Mouse (Mus musculus) midbrain, embryonic 11.5 days (tissue): ENCODE data around the gene Tbc1d7. TPM values are rescaled to one million over a fixed set of nuclear protein-coding genes. Genes with fewer than 3 reads are reported as not detected.

Experiments used
- ATAC-seq: fragments of 200-750 bp; cut with Nextera tagmentation; 2 replicates; pipeline ENCODE4 v1.8.0; 2017; ENCODE audit warnings: moderate TSS enrichment, moderate library complexity; ENCODE audit not compliant: low FRiP score
- DNase-seq: peaks from one replicate; pipeline ENCODE4 v3.0.0; 2015; ENCODE audit warnings: low spot score; ENCODE audit errors: missing footprints
- H3K27ac ChIP-seq: fragments of 300-500 bp; sonication (generic); 2 replicates; pipeline ENCODE4 v1.5.1; 2014; ENCODE audit warnings: low read depth, low read length
- H3K27me3 ChIP-seq: fragments of 300-500 bp; sonication (generic); 2 replicates; pipeline ENCODE4 v1.6.1; 2014; ENCODE audit warnings: mild to moderate bottlenecking, low read length, moderate library complexity, mixed read lengths; ENCODE audit not compliant: control insufficient read depth, insufficient read depth
- H3K36me3 ChIP-seq: fragments of 300-500 bp; sonication (generic); 2 replicates; pipeline ENCODE4 v1.6.1; 2014; ENCODE audit warnings: mild to moderate bottlenecking, low read length, moderate library complexity, mixed read lengths; ENCODE audit not compliant: control insufficient read depth, insufficient read depth
- H3K4me1 ChIP-seq: fragments of 300-500 bp; sonication (generic); 2 replicates; pipeline ENCODE4 v1.6.1; 2014; ENCODE audit warnings: low read length; ENCODE audit not compliant: control insufficient read depth, insufficient read depth
- H3K4me2 ChIP-seq: fragments of 300-500 bp; sonication (generic); 2 replicates; pipeline ENCODE4 v1.6.1; 2014; ENCODE audit warnings: mild to moderate bottlenecking, moderate library complexity
- H3K4me3 ChIP-seq: fragments of 300-500 bp; sonication (generic); 2 replicates; pipeline ENCODE4 v1.5.1; 2014; ENCODE audit warnings: low read depth, low read length
- H3K9ac ChIP-seq: fragments of 300-500 bp; sonication (generic); 2 replicates; pipeline ENCODE4 v1.6.1; 2014; ENCODE audit warnings: low read length
- H3K9me3 ChIP-seq: fragments of 300-500 bp; sonication (generic); 2 replicates; pipeline ENCODE4 v1.6.1; 2016; ENCODE audit warnings: low read length; ENCODE audit not compliant: control insufficient read depth
- WGBS: fragments of 180-500 bp; shearing (Covaris S2); extraction: QIAGEN DNeasy Blood & Tissue Kit; methylation state at CpG from one replicate; pipeline ENCODE4 v1.1.7; 2014; 5-methylcytosine and 5-hydroxymethylcytosine counted together
- polyA plus RNA-seq: library from polyadenylated mRNA; unstranded; fragments of >200 nt; fragmentation: Nextera tagmentation; extraction: Ambion mirVana; gene quantifications from 2 replicates; pipeline ENCODE4 v1.2.1, GENCODE M21; 2014

Gene Tbc1d7
- polyA plus RNA-seq, 1 experiment from 2014 or later, result 71.5 TPM

DNA sequence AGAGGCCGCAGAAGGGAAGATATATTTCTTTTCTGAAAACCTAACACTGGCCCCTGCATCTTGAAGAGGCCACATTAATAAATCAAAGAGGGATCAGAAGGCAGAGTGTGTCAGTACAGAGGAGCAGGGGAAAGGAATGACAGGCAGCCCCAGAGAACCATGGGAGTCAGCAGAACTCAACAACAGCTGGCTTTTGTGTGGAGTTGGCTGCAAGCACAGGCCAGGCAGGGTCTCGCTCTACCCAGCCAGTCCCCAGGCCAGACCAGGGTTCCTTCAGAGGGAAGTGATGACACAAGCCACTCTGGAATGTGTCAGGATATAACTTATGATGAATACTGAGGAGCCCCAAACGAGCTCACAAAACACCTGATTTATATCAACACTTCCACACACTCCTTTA lies 11.9 kb downstream of the Tbc1d7 start:
- no peak for ATAC-seq
- H3K27me3 ChIP-seq, result no peaks in the 10 kb centered on the region
- no peaks in the 10 kb centered on the region for H3K9me3 ChIP-seq
- H3K36me3 ChIP-seq, result no peaks in the 10 kb centered on the region; the same call in 1 of the 2 replicates
- 85% methylated on average over 3 of the region's 3 CpGs for WGBS
- no peaks in the 10 kb centered on the region for H3K4me1 ChIP-seq
- no peak overlapping the region for H3K4me2 ChIP-seq
- no peak for DNase-seq
- H3K4me3 ChIP-seq, result no peak overlapping the region
- no peak overlapping the region for H3K27ac ChIP-seq
- H3K9ac ChIP-seq, result no peak overlapping the region

DNA sequence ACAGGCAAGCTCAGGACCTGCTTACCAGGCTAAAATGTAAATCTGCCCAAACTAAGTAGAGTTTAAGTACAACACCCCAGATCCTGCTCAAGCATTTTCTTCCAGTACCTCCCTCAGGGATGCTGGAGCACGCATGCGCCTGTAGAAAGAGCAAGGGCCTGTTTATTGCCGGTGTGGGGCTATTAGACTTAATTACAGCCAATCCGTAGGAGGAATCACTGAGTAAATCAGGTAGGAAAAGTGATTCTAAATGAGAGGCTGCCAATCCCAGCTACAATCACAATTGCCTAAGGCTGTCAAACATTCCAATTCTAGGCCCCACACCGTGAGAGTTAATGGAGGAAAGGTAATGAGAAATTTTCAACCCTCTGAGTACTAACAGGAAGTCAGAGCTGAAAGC lies 13.0 kb downstream of the Tbc1d7 start:
- WGBS, result 74% methylated on average over 5 of the region's 5 CpGs
- Histone ChIP-seq H3K9ac (no peak overlapping the region), H3K4me2 (no peak overlapping the region), H3K27me3 (no peaks in the 10 kb centered on the region), H3K9me3 (no peaks in the 10 kb centered on the region), H3K36me3 (peaks cover 4% of the 10 kb centered on the region), H3K4me3 (no peak overlapping the region), H3K27ac (no peak overlapping the region), H3K4me1 (no peaks in the 10 kb centered on the region)
- no peak for ATAC-seq
- DNase-seq, result no peak

GRCm38 (mm10) chr13:43157370-43157769 lies 13.9 kb downstream of the Tbc1d7 start:
- Histone ChIP-seq H3K27me3 (no peaks in the 10 kb centered on the region), H3K4me3 (no peak overlapping the region), H3K27ac (no peak overlapping the region), H3K4me2 (no peak overlapping the region), H3K9ac (no peak overlapping the region), H3K9me3 (no peaks in the 10 kb centered on the region), H3K36me3 (peaks cover 4% of the 10 kb centered on the region), H3K4me1 (no peaks in the 10 kb centered on the region)
- ATAC-seq, result no peak
- DNase-seq, result no peak
- 24% methylated on average over 5 of the region's 5 CpGs for WGBS

- Histone ChIP-seq H3K4me2 (no peak overlapping the region), H3K4me1 (no peaks in the 10 kb centered on the region), H3K27me3 (no peaks in the 10 kb centered on the region), H3K27ac (no peak overlapping the region), H3K4me3 (no peak overlapping the region), H3K9ac (no peak overlapping the region), H3K36me3 (peaks cover 4% of the 10 kb centered on the region), H3K9me3 (no peaks in the 10 kb centered on the region)
- ATAC-seq, result no peak
- 92% methylated on average over 14 of the region's 14 CpGs for whole genome bisulfite sequencing
- DNase-seq, result no peak
These were observed 19.2 kb downstream of the Tbc1d7 start for GRCm38 (mm10) chr13:43152005-43152520.

- DNase-seq (no peak), ATAC-seq (no peak)
- no peaks in the 10 kb centered on the region for H3K27me3 ChIP-seq
- H3K27ac ChIP-seq, result no peak overlapping the region
- 79% methylated on average over 3 of the region's 3 CpGs for WGBS
- peaks cover 4% of the 10 kb centered on the region for H3K36me3 ChIP-seq
- H3K4me3 ChIP-seq, result no peak overlapping the region
- H3K4me2 ChIP-seq, result no peak overlapping the region
- H3K9me3 ChIP-seq, result no peaks in the 10 kb centered on the region
- no peak overlapping the region for H3K9ac ChIP-seq
- H3K4me1 ChIP-seq, result no peaks in the 10 kb centered on the region
These were observed 21.6 kb downstream of the Tbc1d7 start for GRCm38 (mm10) chr13:43149661-43150060.

DNA sequence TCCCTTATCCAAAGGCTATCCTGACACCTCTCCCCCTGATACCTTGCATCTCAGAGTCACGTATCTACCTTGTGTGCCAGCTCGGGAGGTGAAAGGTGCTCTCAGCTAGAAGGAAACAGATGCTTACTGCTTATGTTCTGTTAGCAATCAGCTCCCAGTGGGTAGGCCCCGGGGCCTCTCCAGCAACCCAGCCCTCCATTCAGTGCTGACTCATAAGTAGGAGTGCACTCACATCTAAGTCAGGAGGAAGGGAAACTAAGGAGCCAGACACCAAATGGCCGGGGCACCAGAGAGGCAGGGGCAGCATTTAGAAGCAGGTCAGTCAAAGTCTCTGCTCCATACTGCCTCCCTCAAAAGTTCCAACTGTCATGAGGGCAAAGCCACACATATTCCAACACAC lies 22.6 kb downstream of the Tbc1d7 start:
- Histone ChIP-seq H3K4me1 (no peaks in the 10 kb centered on the region), H3K4me3 (no peak overlapping the region), H3K36me3 (peaks cover 2% of the 10 kb centered on the region), H3K4me2 (no peak overlapping the region), H3K9ac (no peak overlapping the region), H3K27me3 (no peaks in the 10 kb centered on the region), H3K27ac (no peak overlapping the region), H3K9me3 (no peaks in the 10 kb centered on the region)
- no peak for DNase-seq
- 84% methylated on average over 4 of the region's 4 CpGs for WGBS
- ATAC-seq, result no peak

- no peak overlapping the region for H3K4me3 ChIP-seq
- no peak overlapping the region for H3K27ac ChIP-seq
- H3K9me3 ChIP-seq, result no peaks in the 10 kb centered on the region
- H3K36me3 ChIP-seq, result no peaks in the 10 kb centered on the region
- no peak overlapping the region for H3K4me2 ChIP-seq
- no peaks in the 10 kb centered on the region for H3K4me1 ChIP-seq
- DNase-seq (no peak), ATAC-seq (no peak)
- H3K27me3 ChIP-seq, result no peaks in the 10 kb centered on the region
- H3K9ac ChIP-seq, result no peak overlapping the region
- WGBS, result 72% methylated on average over 8 of the region's 8 CpGs
These were observed 24.6 kb downstream of the Tbc1d7 start for GRCm38 (mm10) chr13:43146515-43147258.

- 77% methylated on average over 7 of the region's 7 CpGs for WGBS
- no peak overlapping the region for H3K4me3 ChIP-seq
- no peak overlapping the region for H3K27ac ChIP-seq
These were observed 26.4 kb downstream of the Tbc1d7 start for GRCm38 (mm10) chr13:43144720-43145418.

GRCm38 (mm10) chr13:43134468-43134867 lies 36.8 kb downstream of the Tbc1d7 start:
- ATAC-seq, result no peak

More at GRCm38 (mm10) chr13:43144720-43145418, 26.4 kb downstream of the Tbc1d7 start:
- Histone ChIP-seq H3K4me2 (no peak overlapping the region), H3K4me1 (no peaks in the 10 kb centered on the region), H3K27me3 (no peaks in the 10 kb centered on the region), H3K9ac (no peak overlapping the region), H3K36me3 (no peaks in the 10 kb centered on the region), H3K9me3 (no peaks in the 10 kb centered on the region)
- ATAC-seq (no peak), DNase-seq (no peak)

More at GRCm38 (mm10) chr13:43134468-43134867, 36.8 kb downstream of the Tbc1d7 start:
- H3K4me2 ChIP-seq, result no peak overlapping the region
- H3K27ac ChIP-seq, result no peak overlapping the region
- H3K4me3 ChIP-seq, result no peak overlapping the region
- H3K9me3 ChIP-seq, result no peaks in the 10 kb centered on the region
- no peaks in the 10 kb centered on the region for H3K27me3 ChIP-seq
- no peak overlapping the region for H3K9ac ChIP-seq
- H3K36me3 ChIP-seq, result no peaks in the 10 kb centered on the region
- DNase-seq, result no peak
- 89% methylated on average over 4 of the region's 4 CpGs for WGBS
- H3K4me1 ChIP-seq, result no peaks in the 10 kb centered on the region
